Mouse (Mus musculus) natural killer cell, adult 2 months (primary cell): ENCODE data around the gene Cnpy2.
"Not testable (repeated sequence)": the region's sequence is repeated elsewhere in the genome, so short reads cannot be mapped to it uniquely, and the experiment has no call there.

Source experiments
- DNase-seq, 2 experiments: peaks; one replicate each; pipeline ENCODE4 v3.0.0; 2022; ENCODE audit warnings: low spot score in 2 of 2

Gene Cnpy2

GRCm38 (mm10) chr10:128322141-128323108 is at the start of gene Cnpy2:
Cnpy2 (plus strand) TSS chr10:128322459.
- DNase-seq: peak; percentile 74 to 80

DNA sequence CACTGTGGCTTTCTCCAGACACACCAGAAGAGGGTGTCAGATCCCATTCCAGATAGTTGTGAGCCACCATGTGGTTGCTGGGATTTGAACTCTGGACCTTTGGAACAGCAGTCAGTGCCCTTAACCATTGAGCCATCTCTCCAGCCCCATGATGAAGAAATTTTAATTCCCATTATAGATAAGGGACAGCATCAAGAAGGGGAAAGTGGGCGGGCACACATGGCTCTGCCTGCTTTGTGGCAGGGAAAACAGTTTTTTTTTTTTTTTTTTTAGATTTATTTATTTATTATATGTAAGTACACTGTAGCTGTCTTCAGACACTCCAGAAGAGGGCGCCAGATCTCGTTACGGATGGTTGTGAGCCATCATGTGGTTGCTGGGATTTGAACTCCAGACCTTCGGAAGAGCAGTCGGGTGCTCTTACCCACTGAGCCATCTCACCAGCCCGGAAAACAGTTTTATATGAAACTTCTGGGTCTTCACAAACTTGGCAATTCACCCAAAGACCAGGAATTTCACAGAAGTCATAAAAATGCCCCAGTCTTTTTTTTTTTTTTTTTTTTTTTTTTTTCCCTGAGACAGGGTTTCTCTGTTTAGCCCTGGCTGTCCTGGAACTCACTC is 49.3 kb upstream of the Cnpy2 start:
- DNase-seq: not testable (repeated sequence)

DNA sequence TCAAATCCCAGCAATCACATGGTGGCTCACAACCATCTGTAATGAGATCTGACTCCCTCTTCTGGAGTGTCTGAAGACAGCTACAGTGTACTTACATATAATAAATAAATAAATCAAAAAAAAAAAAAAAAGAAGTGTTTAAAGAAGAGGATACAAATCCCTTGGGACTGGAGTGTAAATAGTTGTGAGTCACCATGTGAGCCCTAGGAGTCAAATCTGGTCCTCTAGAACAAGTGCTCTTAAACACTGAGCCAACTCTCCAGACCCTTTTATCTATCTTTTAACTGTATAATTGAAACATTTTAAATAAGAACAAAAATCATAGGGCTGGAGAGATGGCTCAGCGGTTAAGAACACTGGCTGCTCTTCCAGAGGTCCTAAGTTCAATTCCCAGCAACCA is 46.9 kb upstream of the Cnpy2 start:
- DNase-seq: not testable (repeated sequence)

DNA sequence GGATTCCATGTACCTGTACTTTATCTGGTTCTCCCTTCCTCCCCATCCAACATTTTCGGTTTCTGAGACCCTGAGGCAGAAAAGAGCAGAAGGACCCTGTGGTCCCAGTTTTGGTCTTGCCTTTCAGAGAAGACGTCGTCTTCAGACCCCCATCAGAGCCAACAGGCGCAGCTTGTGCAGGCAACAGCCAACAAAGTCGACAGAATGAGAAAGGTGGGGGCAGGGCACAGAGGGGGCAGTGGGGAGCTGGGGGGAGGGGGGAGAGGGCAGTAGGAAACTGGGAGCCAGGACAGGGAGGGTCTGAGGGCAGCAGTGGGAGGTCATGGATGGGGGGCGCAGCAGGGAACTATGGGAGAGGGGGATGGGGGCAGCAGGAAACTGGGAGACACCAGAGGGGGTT is 44.1 kb upstream of the Cnpy2 start:
- DNase-seq: no peak

GRCm38 (mm10) chr10:128280943-128281342 is 41.3 kb upstream of the Cnpy2 start:
- DNase-seq: no peak

- no peak for DNase-seq
These were observed 40.6 kb upstream of the Cnpy2 start for GRCm38 (mm10) chr10:128281682-128282081.

DNA sequence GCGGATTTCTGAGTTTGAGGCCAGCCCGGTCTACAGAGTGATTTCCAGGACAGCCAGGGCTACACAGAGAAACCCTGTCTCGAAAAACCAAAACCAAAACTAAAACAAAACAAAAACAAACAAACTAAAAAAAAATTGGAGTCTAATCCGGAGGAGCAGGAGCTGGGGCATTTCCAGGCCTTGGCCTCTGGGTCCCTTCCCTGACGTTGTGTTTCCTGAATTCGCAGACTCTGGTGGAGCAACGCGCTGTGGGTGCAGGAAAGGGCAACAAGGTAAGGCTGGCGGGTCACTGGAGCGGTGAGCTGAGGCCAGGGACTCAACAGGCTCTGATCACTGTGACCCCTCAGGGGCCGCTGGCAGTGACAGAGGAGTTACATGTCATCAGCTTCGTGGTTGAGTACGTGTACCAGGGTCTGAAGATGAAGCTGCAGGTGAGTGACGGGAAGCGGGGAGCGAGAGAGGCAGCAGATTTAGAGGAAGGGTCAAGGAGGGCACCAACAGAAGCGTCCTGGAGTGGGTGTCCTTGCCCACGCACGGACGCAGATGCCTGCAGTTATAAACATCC is 39.3 kb upstream of the Cnpy2 start:
- DNase-seq: no peak

DNA sequence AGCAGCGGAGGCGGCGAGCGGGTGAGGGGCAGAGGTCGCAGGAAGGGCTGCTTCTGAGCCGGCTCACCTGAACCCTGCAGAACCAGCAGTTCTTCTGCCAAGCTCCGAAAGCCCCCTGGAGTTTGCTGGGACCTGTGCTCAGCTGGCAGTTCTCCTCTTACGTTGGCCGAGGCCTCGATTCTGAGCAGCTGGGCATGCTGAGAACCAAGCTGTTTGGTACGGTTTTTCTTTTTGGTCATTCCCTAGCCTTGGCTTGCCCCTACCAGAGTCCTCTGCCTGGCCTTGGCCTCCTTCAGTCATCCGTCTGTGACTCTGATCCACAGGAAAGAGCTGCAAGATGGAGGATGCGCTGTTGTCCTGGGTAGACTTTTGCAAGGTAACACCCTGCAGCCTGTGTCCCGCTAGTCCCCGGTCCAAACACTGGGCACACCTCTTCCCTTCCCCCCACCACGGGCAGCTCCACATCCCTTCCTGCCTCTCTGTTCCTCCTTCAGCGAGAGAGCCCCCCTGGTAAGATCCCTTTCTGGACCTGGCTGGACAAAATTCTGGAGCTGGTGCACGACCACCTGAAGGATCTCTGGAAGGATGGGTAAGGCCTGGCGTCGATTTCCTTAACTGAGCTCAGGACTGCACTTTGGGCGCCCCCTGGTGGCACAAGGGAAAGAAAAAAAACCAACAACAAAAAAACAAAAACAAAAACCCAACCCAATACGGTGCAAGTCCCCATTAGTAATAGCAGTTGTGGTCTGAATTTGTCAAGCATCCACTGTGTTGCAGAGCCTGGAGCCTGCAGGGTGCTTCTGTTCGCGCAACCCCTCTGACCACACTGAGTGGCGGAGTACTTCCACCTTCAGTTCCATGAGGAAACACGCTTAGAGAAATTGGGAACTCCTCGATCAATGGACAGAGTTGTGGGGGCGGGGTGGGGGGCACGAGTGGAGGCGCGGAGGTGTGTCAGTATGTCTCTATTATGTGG is 38.4 kb upstream of the Cnpy2 start:
- peak; percentile 44 to 66 for DNase-seq

GRCm38 (mm10) chr10:128290594-128290993 is 31.7 kb upstream of the Cnpy2 start:
- not testable (repeated sequence) for DNase-seq

- DNase-seq: no peak
These were observed 25.7 kb upstream of the Cnpy2 start for GRCm38 (mm10) chr10:128296370-128297090.

- no peak for DNase-seq
These were observed 25.0 kb upstream of the Cnpy2 start for GRCm38 (mm10) chr10:128297221-128297620.

- no peak for DNase-seq
These were observed 24.6 kb upstream of the Cnpy2 start for GRCm38 (mm10) chr10:128297622-128298021.

- no peak for DNase-seq
These were observed 24.0 kb upstream of the Cnpy2 start for GRCm38 (mm10) chr10:128298243-128298642.

- DNase-seq: no peak
These were observed 23.5 kb upstream of the Cnpy2 start, which contains the start of gene Il23a for GRCm38 (mm10) chr10:128298702-128299171. Il23a (minus strand) TSS chr10:128298752.

- no peak for DNase-seq
These were observed 19.9 kb upstream of the Cnpy2 start for GRCm38 (mm10) chr10:128302357-128302756.

DNA sequence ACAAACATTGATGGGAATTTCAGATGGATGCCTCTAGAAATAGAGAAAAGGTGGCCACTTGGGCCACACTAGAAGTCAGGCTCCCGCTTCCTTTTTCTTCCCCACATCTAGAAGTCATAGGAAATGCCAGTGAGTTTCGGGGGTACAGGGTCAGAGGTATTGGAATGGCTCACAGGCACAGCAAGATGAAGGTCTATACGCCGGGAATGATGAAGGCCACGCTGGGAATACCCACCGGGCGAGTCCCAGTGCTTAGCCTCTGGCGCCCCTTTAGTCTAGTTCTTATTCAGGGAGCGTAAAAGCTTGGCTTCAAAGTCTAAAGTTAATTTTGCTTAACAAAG is 19.5 kb upstream of the Cnpy2 start:
- DNase-seq: no peak

GRCm38 (mm10) chr10:128303126-128304021 is 18.9 kb upstream of the Cnpy2 start, which contains the start of gene Pan2:
Pan2 (plus strand) TSS chr10:128303335.
- peak; percentile 100 for DNase-seq

- DNase-seq: no peak
These were observed 12.6 kb upstream of the Cnpy2 start for GRCm38 (mm10) chr10:128309654-128310053.

DNA sequence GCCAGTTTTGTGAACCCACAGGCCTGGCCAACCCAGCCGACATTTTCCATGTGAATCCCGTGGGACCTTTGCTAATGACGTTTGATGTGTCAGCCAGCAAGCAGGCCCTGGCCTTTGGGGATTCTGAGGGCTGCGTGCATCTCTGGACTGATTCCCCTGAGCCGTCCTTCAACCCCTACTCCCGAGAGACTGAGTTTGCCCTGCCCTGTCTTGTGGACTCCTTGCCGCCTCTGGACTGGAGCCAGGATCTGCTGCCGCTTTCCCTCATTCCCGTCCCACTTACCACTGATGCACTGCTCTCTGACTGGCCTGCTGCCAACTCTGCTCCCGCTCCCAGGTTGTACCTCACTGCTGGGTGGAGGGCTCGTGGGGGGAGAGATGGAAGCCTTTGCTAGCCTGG is 12.1 kb upstream of the Cnpy2 start:
- DNase-seq: no peak
